Mouse (Mus musculus): Measurements from ENCODE around the gene Defb43.
A peak's percentile ranks its signal among the peaks of the same experiment; 100 is the strongest.

Gene Defb43

DNA sequence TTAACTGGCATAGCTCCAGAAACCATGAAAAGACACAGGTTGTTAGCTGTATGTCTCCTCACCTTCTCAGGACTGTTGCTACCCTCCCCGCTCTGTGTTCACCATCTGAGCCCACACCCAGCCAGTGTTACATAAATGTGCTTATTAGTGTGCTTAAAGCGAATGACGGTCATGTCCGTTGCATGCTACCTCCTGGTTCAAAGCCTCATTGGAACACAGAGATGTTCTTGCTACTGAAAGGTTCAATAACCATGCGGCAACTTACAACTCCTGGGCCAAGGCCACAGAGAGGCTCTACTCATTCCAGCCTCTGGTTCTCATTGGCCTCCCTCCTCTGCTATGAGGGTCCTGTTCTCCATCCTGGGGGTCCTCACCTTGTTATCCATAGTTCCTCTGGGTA is at the start of gene Defb43:
Gene Defb43 (plus strand): TSS at position 301 of the 400 bp plus-strand sequence.
- DNase-seq (ENCODE audit: low spot score in 2 of 2): no peak

- DNase-seq (ENCODE audit: low spot score in 2 of 2): no peak
Measured at GRCm38 (mm10) chr14:62963632-62964031, 47.9 kb upstream of the Defb43 start.

GRCm38 (mm10) chr14:62965342-62965741 is 46.2 kb upstream of the Defb43 start:
- DNase-seq (ENCODE audit: low spot score in 2 of 2): no peak

GRCm38 (mm10) chr14:62965811-62966520 is 45.6 kb upstream of the Defb43 start:
- DNase-seq (ENCODE audit: low spot score in 2 of 2): no peak

GRCm38 (mm10) chr14:62975046-62975445 is 36.5 kb upstream of the Defb43 start:
- DNase-seq (ENCODE audit: low spot score in 2 of 2): peak; percentile 16 to 47

- no peak for DNase-seq (ENCODE audit: low spot score in 2 of 2)
Measured at GRCm38 (mm10) chr14:62979815-62980214, 31.8 kb upstream of the Defb43 start.

- DNase-seq (ENCODE audit: low spot score in 2 of 2): no peak
Measured at GRCm38 (mm10) chr14:62984410-62984809, 27.2 kb upstream of the Defb43 start, which contains the start of gene Defb48. Defb48 (minus strand) TSS chr14:62984510.

- no peak for DNase-seq (ENCODE audit: low spot score in 2 of 2)
Measured at GRCm38 (mm10) chr14:62991271-62991670, 20.3 kb upstream of the Defb43 start.

GRCm38 (mm10) chr14:62991849-62992510 is 19.6 kb upstream of the Defb43 start:
- no peak for DNase-seq (ENCODE audit: low spot score in 2 of 2)

DNA sequence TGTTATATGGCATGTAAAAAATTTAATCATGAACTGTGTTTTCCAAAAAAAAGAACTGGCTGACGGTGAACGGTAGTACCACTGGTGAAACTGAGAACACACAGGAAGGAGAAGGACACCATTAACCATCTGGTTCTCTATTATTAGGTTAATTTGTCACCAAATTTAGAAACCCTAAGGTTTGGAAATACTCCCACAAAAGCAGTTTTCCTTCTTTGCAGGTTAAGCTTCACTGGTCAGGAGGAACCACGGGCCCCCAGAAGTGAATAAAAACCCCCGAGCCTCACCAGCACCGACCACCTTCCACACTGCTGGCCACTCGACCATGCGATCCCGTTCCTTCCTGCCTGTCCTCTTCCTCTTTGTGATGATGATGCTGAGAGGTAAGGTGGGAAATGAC is 13.8 kb upstream of the Defb43 start, which contains the start of gene Defb47:
Gene Defb47 (plus strand): TSS at position 301 of the 400 bp plus-strand sequence.
- no peak for DNase-seq (ENCODE audit: low spot score in 2 of 2)

DNA sequence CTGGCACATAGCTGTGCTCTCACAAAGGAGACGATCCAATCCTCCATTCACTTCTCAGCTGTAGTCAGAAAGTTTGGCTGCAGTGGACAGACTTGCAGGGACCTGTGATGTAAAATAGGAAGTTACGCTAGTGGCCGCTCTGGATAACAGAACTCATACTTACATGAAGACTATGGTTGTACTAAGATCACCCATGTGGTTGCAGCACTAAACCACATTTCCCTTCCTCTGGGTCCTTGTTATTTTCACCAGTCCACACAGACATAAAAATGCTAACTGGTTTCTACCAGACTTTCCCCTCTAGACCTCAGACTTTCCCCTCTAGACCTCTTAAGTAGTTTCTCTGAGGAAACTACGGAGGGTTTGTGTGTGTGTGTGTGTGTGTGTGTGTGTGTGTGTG is 12.6 kb upstream of the Defb43 start:
- DNase-seq (ENCODE audit: low spot score in 2 of 2): no peak

DNA sequence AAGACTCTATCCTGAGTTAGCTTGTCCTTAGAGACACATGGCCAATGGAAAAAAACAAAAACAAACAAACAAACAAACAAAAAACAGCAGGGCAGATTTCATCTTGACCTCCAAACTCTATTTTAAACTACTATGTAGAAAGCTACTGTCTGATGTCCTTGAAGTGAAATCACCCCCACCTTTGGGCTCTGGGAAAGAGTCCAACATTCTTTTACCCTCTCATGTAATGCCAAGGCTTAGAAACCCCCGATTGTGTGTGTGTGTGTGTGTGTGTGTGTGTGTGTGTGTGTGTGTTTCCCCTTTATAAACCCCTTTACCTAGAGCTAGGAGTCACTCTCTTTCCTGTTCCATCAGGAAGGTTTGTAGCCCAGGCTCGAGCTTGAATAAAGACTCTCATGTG is 9.0 kb upstream of the Defb43 start:
- DNase-seq (ENCODE audit: low spot score in 2 of 2): no peak

DNA sequence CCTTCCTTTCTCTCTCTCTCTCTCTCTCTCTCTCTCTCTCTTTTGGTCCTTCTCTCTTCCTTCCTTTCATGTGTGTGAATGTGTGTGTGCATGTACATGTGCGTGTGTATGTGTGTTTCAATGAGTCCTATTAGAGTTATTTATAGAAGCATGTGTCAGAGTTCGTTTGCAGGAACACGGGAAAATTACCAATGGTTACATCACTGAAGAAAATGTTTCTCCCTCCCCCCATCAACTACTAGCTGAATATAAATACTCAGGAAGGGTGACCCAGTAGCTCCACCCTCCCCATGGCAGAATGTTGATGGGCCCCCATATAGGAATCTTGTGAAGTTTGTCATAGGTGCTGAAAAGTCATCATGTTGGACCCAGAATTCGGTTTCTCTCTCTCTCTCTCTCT is 1.5 kb downstream of the Defb43 start:
- DNase-seq (ENCODE audit: low spot score in 2 of 2): no peak

DNA sequence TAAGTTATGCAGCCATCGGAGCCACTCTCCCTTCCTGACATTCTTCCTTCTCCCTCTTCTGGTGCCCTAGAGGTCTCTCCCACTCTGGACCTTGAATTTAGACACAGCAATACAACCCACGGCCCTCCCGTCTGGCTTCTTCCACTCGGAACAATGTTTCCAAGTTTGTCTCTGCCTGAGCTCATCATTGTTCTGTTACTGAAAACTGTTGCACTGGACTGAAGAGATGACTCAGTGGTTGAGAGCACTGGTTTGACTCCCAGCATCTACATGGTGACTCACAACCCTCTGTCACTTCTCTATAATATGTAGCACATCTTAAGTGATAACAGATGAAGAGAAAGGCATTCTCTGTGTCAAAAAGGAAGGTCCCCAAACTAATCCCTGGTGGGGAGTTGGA is 3.1 kb downstream of the Defb43 start:
- no peak for DNase-seq (ENCODE audit: low spot score in 2 of 2)

- no peak for DNase-seq (ENCODE audit: low spot score in 2 of 2)
Measured at GRCm38 (mm10) chr14:63020524-63021156, 9.1 kb downstream of the Defb43 start.

DNA sequence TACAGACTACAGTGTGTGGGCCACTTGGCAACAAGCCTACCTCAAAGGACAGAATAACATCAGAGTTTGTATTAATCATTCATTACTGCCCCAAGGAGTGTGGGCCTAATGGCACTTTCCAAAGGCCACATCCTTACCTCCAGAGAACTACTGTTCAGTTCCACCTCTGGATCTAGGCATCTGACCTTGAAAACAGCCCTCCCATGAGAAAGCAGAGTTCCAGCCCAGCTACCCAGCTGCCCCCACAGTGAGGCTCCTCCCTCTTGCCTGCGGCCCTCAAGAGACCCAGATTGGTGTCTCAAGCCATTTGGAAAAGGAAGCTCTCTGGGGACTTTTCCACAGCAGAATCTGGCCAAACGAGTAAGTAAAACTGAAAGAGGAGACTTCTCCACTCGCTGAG is 35.1 kb downstream of the Defb43 start, which contains the start of gene Defb42:
Gene Defb42 (plus strand): TSS at position 301 of the 400 bp plus-strand sequence.
- no peak for DNase-seq (ENCODE audit: low spot score in 2 of 2)

GRCm38 (mm10) chr14:63049910-63050370 is 38.4 kb downstream of the Defb43 start, which contains the start of gene Defb30:
Defb30 (minus strand) TSS chr14:63049960.
- DNase-seq (ENCODE audit: low spot score in 2 of 2): no peak

- DNase-seq (ENCODE audit: low spot score in 2 of 2): peak; percentile 11 to 44
Measured at GRCm38 (mm10) chr14:63050769-63051168, 39.2 kb downstream of the Defb43 start.

DNA sequence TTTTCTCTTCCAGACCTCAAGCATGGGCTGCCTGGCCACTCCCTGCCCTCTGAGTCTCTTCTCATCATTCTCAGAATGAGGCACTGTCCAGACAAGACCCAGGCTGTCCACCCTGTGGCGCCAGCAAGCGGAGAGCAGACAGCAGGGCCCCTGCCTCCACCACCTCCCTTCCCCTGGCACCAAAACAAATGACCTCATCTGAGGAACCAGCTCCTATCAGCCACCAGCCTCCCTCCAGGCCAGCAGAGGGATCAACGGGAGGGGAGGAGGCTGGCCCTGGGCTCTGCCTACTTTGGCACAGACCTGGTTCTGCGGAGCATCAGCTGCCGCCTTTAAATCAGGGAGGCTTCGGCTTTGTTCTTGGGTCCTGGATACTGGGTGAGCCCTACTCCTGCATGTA is 43.2 kb downstream of the Defb43 start:
- DNase-seq (ENCODE audit: low spot score in 2 of 2): no peak

DNA sequence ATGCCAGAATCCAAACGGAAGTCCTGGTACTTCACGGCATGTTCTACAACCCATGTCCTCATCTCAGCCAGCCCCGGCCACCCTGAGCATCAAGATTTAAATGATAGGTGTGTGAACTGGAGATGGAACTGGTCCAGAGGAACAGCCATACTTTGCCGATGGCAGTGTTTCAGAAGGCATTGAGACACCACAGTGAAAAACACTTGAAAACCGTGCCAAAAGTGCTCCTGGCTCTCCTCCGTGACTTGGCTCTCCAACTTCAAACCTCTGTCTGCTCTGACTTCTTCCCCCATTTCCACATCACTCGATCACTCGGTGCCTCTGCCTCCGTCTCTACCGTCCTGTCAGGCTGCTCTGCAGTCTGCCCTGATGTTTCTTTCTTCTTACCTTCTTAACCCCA is 48.8 kb downstream of the Defb43 start:
- DNase-seq (ENCODE audit: low spot score in 2 of 2): no peak

GRCm38 (mm10) chr14:63062184-63062583 is 50.6 kb downstream of the Defb43 start:
- no peak for DNase-seq (ENCODE audit: low spot score in 2 of 2)

GRCm38 (mm10) chr14:63065391-63065790 is 53.8 kb downstream of the Defb43 start:
- no peak for DNase-seq (ENCODE audit: low spot score in 2 of 2)

Measured in natural killer cell, adult 2 months (primary cell).